In genomic region chr16:89845461-89845860, GRCm38 (mm10) we compare ENCODE assay signal across 18 mouse cellular contexts.
DNase-seq lines count a peak whose midpoint lies in the region; ATAC-seq and TF ChIP-seq lines count a peak whose summit lies in the region.
"Had no signal": no experiment of that assay in that cellular context is flagged by ENCODE, and none has a peak within 500 bp of the region (broad histone marks: within the 10 kb centered on the region; RNA-seq: fewer than 3 reads in every experiment).

No protein-coding gene starts in this region.

- DNase-seq in cerebellum, adult 18-20 months: peak; percentile 56 to 58
- DNase-seq in cerebellum, postnatal 4 days (ENCODE audit: low spot score in 2 of 2): no peak
- DNase-seq in cerebellum, adult 9-10 months: peak; percentile 56
- no peak for DNase-seq in left cerebral cortex, postnatal 10 days (ENCODE audit: extremely low spot score in 1 of 2, low spot score in 2 of 2)
- DNase-seq in kidney, adult 2 months: no peak
- DNase-seq: adrenal gland, postnatal 14 days; heart, adult 2 months had no signal

- intact Hi-C loops in left cerebral cortex, postnatal 10 days (cut with DNase I): no loop called here

- no peaks in the 10 kb centered on the region; the same call in 1 of the 2 replicates for H3K9me3 ChIP-seq in midbrain, embryonic 15.5 days
- H3K9me3 ChIP-seq in midbrain, embryonic 16.5 days (replicated peaks; ENCODE audit: control insufficient read depth, low read length, poor library complexity, severe bottlenecking): 0 out of 2 replicates have a peak, but pooled peaks cover 3% of the 10 kb centered on the region
- H3K9me3 ChIP-seq: embryonic facial prominence, embryonic 12.5 days; forebrain, embryonic 15.5 days; heart, embryonic 12.5 days; intestine, embryonic 15.5 days had no signal

- TF ChIP-seq CTCF in kidney, adult 2 months (conservative IDR thresholded peaks at IDR 0.05; ENCODE audit: insufficient read depth, insufficient read length, low read depth, low read length): no peak

- H3K4me3 ChIP-seq in midbrain, embryonic 15.5 days: no peak overlapping the region
- H3K4me3 ChIP-seq in midbrain, embryonic 16.5 days (ENCODE audit: low read depth, low read length): no peak overlapping the region
- no peak overlapping the region for H3K4me3 ChIP-seq in kidney, adult 2 months (ENCODE audit: insufficient read depth, low read depth, low read length)
- H3K4me3 ChIP-seq: embryonic facial prominence, embryonic 12.5 days; forebrain, embryonic 15.5 days; heart, adult 2 months; heart, embryonic 12.5 days; hindbrain, embryonic 10.5 days; intestine, embryonic 15.5 days had no signal

- H3K36me3 ChIP-seq in midbrain, embryonic 15.5 days (replicated peaks): 0 out of 2 replicates have a peak, but pooled peaks cover 5% of the 10 kb centered on the region
- H3K36me3 ChIP-seq in midbrain, embryonic 16.5 days (ENCODE audit: control insufficient read depth, insufficient read depth, low read length): 0 out of 2 replicates have a peak, but pooled peaks cover 6% of the 10 kb centered on the region
- no peaks in the 10 kb centered on the region for H3K36me3 ChIP-seq in kidney, adult 2 months (ENCODE audit: control insufficient read depth, insufficient read depth, low read length)
- H3K36me3 ChIP-seq: intestine, embryonic 15.5 days had no signal

- no peak for TF ChIP-seq POLR2A in kidney, adult 2 months (IDR thresholded peaks at IDR 0.05; ENCODE audit: low read depth, low read length)

- 0 out of 2 replicates have a peak, but pooled peaks have one; percentile 9 for ATAC-seq in midbrain, embryonic 15.5 days (replicated peaks)
- no peak for ATAC-seq in midbrain, embryonic 16.5 days
- ATAC-seq: activated CD4-positive, CD25-positive, alpha-beta regulatory T cell, adult 4 months; Patski had no signal

- H3K4me1 ChIP-seq in midbrain, embryonic 15.5 days: peaks cover 8% of the 10 kb centered on the region
- H3K4me1 ChIP-seq in midbrain, embryonic 16.5 days (ENCODE audit: control insufficient read depth, insufficient read depth, low read length): no peaks in the 10 kb centered on the region
- no peaks in the 10 kb centered on the region for H3K4me1 ChIP-seq in kidney, adult 2 months (ENCODE audit: control insufficient read depth, insufficient read depth, low read length)
- H3K4me1 ChIP-seq: embryonic facial prominence, embryonic 12.5 days; intestine, embryonic 15.5 days had no signal

- H3K27me3 ChIP-seq in midbrain, embryonic 15.5 days (replicated peaks): no peaks in the 10 kb centered on the region
- H3K27me3 ChIP-seq in midbrain, embryonic 16.5 days (ENCODE audit: control insufficient read depth, insufficient read depth, low read depth, low read length): no peaks in the 10 kb centered on the region
- no peaks in the 10 kb centered on the region for H3K27me3 ChIP-seq in kidney, adult 2 months (replicated peaks; ENCODE audit: control insufficient read depth, insufficient read depth, low read length)
- H3K27me3 ChIP-seq: CH12.LX; embryonic facial prominence, embryonic 12.5 days; forebrain, embryonic 15.5 days; heart, embryonic 12.5 days; intestine, embryonic 15.5 days; Patski had no signal

- H3K9ac ChIP-seq in midbrain, embryonic 15.5 days: no peak overlapping the region
- no peak overlapping the region for H3K9ac ChIP-seq in midbrain, embryonic 16.5 days (ENCODE audit: low read depth, low read length)
- H3K9ac ChIP-seq: embryonic facial prominence, embryonic 12.5 days; forebrain, embryonic 15.5 days; heart, embryonic 12.5 days; hindbrain, embryonic 14.5 days; intestine, embryonic 15.5 days had no signal

- 58% methylated on average over 8 of the region's 8 CpGs for WGBS in midbrain, embryonic 15.5 days
- WGBS in midbrain, embryonic 16.5 days: 62% methylated on average over 8 of the region's 8 CpGs
- WGBS in kidney, adult 2 months: 89% methylated on average over 8 of the region's 8 CpGs

- no peak overlapping the region for H3K4me2 ChIP-seq in midbrain, embryonic 15.5 days
- H3K4me2 ChIP-seq in midbrain, embryonic 16.5 days (ENCODE audit: low read length): no peak overlapping the region
- H3K4me2 ChIP-seq: embryonic facial prominence, embryonic 12.5 days; forebrain, embryonic 15.5 days; heart, embryonic 12.5 days; hindbrain, embryonic 14.5 days; intestine, embryonic 15.5 days had no signal

- H3K27ac ChIP-seq in midbrain, embryonic 15.5 days: no peak overlapping the region
- no peak overlapping the region for H3K27ac ChIP-seq in midbrain, embryonic 16.5 days (ENCODE audit: low read length)
- H3K27ac ChIP-seq in kidney, adult 2 months (ENCODE audit: insufficient read depth, low read depth, low read length): no peak overlapping the region
- H3K27ac ChIP-seq: embryonic facial prominence, embryonic 12.5 days; forebrain, embryonic 15.5 days; heart, adult 2 months; hindbrain, embryonic 10.5 days; hindbrain, embryonic 14.5 days; intestine, embryonic 15.5 days had no signal

Comparison
In these comparisons a context has a peak if more than half of its experiments do, and no peak if none do; other contexts are left out.
1. DNase-seq: peak in cerebellum, adult 18-20 months (2 of 2) and cerebellum, adult 9-10 months (single experiment); none in cerebellum, postnatal 4 days (0 of 2), left cerebral cortex, postnatal 10 days (0 of 2) and kidney, adult 2 months (single experiment).